Mouse (Mus musculus) left cerebral cortex, postnatal 10 days (tissue): ENCODE data around the gene Map1b. TPM values are rescaled to one million over a fixed set of nuclear protein-coding genes. Genes with fewer than 3 reads are reported as not detected.

Experiments
- DNase-seq, 2 experiments: peaks; one replicate each; pipeline ENCODE4 v3.0.0; 2021 to 2022; ENCODE audit warnings: low spot score in 2 of 2, mixed read lengths in 1 of 2; ENCODE audit errors: extremely low spot score in 1 of 2
- intact Hi-C: fragments of 180-260 bp; cut with DNase I; formaldehyde crosslinking; loops from one replicate; pipeline ENCODE4 v1.15.1; 2025
- total RNA-seq, 2 experiments: library from RNA; stranded (reverse); gene quantifications; 2 replicates each; pipeline ENCODE4 v1.2.3; 2021

Gene Map1b
- total RNA-seq, 2 experiments from 2014 or later = 1,022 to 1,154 TPM

DNA sequence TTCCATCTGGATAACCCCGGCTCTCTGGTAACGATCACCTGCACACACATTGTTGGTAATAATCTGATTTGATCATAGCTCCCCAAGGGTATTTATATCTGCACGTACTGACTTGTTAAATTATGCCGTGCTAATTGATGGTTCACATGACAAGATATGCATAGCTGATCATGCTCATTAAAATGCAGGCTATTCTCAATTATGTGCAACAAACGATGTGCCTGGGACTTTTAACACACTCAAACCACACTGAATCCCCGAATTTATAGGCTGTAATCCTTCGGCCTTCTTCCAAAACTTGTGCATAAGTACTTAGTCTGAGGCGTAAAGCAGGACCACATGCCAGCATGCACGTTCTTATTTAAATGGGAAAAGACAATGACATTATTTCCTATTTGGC lies 16.6 kb downstream of the Map1b start:
- intact Hi-C loops = loop anchor here (5.0 to 10.0 kb wide), 2 partner anchors 145 to 338 kb away; no protein-coding TSS in a partner anchor
- DNase-seq = no peak

DNA sequence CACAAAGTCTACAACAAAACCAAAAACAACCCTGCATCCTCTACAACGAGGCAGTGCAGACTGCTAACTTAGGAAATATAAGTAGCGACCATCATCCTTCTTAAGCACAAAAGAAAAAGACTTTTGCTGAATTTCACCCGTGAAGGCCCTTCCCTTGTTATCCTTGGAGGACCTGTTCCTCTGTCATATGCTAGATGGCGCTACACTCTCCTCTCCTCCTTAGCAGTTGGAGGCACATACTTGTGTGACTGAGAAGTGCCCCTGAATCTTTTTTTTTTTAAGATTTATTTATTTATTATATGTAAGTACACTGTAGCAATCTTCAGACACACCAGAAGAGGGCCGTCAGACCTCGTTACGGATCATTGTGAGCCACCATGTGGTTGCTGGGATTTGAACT lies 20.2 kb downstream of the Map1b start:
- DNase-seq = no peak
- intact Hi-C loops = loop anchor here (10.0 kb wide), 1 partner anchor 141 kb away; no protein-coding TSS in a partner anchor

GRCm38 (mm10) chr13:99494416-99494815 lies 21.9 kb downstream of the Map1b start:
- no peak for DNase-seq
- intact Hi-C loops = loop anchor here (10.0 kb wide), 1 partner anchor 140 kb away; no protein-coding TSS in a partner anchor

- intact Hi-C loops = loop anchor here (10.0 kb wide), 1 partner anchor 139 kb away; no protein-coding TSS in a partner anchor
- no peak for DNase-seq
These were observed 22.9 kb downstream of the Map1b start for GRCm38 (mm10) chr13:99493304-99493904.

GRCm38 (mm10) chr13:99492619-99493303 lies 23.6 kb downstream of the Map1b start:
- intact Hi-C loops = loop anchor here (10.0 kb wide), 1 partner anchor 138 kb away; no protein-coding TSS in a partner anchor
- no peak for DNase-seq

GRCm38 (mm10) chr13:99489998-99490397 lies 26.3 kb downstream of the Map1b start:
- intact Hi-C loops = loop anchor here (10.0 kb wide), 1 partner anchor 135 kb away; no protein-coding TSS in a partner anchor
- DNase-seq = no peak

DNA sequence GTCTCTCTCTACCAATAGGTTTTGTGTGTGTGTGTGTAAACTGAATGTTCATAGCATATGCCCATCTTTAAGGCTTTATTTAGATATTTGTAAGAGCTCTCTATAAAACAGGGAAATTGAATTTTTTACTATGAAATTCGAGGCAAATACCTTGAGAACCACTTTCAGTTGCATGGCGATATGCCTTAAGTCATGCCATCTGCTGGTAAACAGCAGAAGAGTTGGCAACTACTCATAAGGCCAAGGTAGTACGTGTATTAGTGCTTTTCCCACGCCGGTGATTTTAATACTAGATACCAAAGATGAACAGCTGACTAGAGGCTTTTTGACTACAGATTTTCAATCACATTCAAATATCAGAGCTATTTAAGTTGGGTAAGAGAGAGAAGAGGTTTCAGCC lies 27.2 kb downstream of the Map1b start:
- intact Hi-C loops = no loop called here

GRCm38 (mm10) chr13:99485861-99486260 lies 30.5 kb downstream of the Map1b start:
- no peak for DNase-seq
- intact Hi-C loops = no loop called here

More for the DNA sequence above, 27.2 kb downstream of the Map1b start:
- no peak for DNase-seq

DNA sequence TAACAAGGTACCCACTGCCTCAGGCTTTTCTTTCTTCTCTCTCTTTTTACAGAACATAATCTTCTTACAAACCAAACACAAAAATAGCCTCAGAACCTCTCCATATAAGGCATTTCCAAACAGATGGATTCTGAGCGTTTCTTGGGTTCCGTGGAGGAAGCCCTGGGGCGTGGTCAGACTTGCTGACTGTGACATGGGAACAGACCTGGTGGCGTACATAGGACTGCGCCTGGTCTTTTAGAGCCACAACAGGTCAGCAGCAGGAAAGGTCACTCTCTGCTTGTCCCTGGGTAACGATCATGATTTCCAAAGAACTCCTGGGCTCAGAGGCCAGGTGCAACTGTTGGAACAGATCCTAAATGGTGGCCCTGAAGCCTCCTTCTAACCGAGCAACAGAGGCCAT lies 31.0 kb downstream of the Map1b start:
- peak in 1 of 2 experiments; percentile 43 for DNase-seq
- intact Hi-C loops = no loop called here

- peak in 1 of 2 experiments; percentile 55 for DNase-seq
These were observed 31.4 kb downstream of the Map1b start for GRCm38 (mm10) chr13:99484905-99485304.

DNA sequence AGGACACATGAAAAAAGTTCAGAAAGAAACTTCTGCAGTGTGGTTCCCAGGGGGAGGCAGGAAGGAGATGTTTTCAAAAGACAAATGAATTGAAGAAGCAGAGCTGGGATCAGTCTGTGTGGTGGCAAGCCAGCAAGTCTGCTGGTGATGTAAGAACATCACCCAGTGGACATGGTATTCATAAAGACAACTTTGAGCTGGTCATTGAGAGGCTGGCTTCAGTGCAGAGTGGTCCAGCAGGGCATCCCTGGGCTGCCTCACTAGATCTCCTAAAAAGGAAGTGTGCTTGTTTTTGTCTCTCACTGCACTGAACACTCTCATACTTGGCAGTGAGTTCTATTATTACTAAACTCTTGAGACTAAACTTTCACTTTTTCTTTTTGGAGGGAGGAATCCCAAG lies 32.9 kb downstream of the Map1b start:
- intact Hi-C loops = no loop called here

More at GRCm38 (mm10) chr13:99484905-99485304, 31.4 kb downstream of the Map1b start:
- intact Hi-C loops = no loop called here

DNA sequence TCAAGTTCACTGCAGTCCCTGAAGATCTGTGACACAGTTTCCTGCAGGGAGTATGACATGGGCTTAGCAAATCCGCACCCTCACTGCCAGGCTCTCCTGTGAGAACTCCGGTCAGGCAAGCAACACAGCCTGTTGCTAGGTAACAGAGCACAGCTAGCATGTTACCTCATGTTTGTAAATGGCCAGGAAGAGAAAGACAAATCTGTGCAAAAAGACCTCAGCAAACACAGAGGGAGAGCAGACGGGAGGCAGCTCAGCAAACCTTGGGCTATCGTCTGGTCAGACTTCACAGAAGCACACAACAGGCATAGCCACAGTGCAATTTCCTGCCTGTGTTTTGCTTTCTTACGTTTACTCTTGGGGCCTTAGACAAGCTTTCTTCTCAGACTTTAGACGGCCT lies 40.9 kb downstream of the Map1b start:
- peak in 1 of 2 experiments; percentile 37 for DNase-seq
- intact Hi-C loops = no loop called here

More for the DNA sequence above, 32.9 kb downstream of the Map1b start:
- no peak for DNase-seq

GRCm38 (mm10) chr13:99475033-99475432 lies 41.3 kb downstream of the Map1b start:
- intact Hi-C loops = no loop called here
- no peak for DNase-seq

DNA sequence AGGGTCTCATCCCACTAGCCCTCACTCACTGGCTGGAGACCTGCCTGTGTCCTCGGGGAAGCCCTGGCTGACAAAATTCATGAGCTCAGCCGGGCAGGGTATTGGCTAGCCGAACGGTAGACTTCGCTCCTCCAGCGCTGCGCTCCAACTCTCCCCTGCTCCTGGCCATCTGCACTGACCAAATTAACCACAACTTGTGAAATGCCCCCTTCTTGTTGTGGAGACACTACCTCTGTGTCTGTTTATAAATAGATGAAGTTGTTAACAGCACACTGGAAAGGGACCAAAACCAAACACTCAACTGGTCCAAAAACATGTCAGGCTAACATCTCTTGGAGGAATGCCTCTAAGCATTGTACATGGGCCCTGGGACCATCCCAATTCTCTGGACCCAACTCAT lies 42.2 kb downstream of the Map1b start:
- no peak for DNase-seq
- intact Hi-C loops = no loop called here

DNA sequence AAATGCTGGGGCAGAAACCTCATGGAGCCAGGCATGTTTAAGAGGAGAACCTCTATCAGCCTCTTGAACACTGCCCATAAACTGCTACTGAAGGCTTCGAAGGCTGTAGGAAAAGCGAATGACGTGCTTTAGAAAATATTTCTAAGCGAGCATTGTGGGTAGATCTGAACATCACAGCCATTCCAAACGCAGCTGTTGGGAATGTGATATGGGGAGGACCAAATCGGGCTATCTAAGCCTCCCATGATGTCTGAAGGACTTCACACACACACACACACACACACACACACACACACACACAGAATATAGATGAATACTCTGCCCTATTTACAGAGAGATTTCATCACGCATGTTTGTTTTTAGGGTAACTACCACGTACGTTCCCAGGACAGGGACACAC lies 44.3 kb downstream of the Map1b start:
- no peak for DNase-seq
- intact Hi-C loops = no loop called here

GRCm38 (mm10) chr13:99470084-99470483 lies 46.3 kb downstream of the Map1b start:
- no peak for DNase-seq
- intact Hi-C loops = no loop called here

DNA sequence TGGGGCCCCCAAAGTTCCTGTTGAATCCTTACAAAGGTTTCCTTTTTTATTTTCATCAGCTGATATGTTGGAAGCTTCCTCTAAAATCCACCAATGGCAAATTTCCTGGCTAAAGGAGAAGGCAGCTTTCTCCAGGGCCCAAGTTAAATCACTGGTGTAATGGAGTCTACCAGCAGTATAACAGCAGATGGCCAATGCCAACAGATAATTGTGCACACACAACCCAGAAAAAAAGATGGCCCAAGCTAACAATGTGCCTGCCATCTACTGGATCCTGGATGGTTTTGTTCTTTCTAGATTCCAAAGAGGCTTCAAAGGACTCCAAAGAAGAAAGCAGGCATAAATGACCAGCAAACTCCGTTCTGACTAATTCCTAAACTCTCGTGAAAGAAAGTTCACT lies 48.1 kb downstream of the Map1b start:
- no peak for DNase-seq
- intact Hi-C loops = no loop called here

DNA sequence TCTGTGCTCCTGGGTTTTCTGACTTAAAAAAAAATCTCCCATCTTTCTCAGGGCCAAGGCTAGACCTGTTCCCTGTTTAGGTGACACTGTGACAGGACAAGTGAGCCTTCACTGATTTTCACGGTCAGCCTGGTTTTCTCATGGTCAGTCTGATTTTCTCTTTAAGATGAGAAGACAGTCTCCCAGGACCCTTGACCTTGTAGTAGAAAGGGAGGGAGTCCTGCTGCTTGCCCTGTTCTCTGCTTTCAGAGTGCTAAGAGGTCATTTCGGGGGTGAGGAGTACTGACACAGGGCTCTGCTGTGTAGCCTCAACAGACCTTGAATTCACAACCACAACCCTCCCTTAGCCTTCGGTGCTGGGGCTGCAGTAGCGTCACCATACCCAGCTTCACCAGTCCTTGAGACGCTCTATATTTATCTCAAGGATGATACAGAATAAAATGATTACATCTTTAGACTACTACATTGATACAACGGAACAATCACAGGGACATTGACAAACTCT lies 49.5 kb downstream of the Map1b start:
- no peak for DNase-seq
- intact Hi-C loops = no loop called here

DNA sequence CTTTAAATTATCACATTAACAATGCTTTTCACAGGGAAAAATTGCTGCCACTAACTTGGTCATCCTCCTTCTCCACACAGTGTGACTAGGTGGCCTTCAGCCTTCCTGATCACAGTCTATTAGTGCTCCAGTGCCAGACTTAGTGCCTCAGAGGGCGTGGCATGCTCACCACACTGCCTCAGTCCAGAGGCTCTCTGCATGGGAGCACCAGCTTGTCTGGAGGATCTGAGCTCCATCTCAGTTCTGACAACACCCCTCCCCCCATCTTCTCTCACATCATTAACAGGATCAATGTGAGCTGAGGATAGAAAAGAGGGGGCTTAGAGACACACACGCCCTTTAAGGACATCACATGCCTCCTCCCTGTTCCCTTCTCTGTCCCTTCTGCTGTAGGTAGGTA lies 50.3 kb downstream of the Map1b start:
- intact Hi-C loops = no loop called here
- no peak for DNase-seq

DNA sequence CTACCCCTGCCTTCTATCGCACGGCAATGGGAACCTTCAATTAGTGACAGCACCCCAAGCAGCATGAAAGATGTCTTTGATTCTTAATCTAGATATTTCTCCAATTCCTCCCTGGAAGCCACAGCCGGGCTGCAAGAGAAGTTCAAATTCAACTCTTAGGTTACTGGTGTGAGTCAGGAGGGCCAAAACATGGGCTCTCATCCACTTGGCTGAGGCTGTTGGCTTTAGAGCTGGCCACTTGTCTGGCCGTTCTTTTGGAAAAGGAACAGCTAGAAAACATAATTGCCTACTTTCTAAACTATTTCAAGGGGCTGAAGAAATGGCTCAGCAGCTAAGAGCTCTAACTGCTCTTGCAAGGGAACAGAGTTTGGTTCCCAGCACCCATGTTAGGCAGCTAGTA lies 51.8 kb downstream of the Map1b start:
- DNase-seq = no peak
- intact Hi-C loops = no loop called here
